22 mouse cellular contexts compared by ENCODE assay signal in genomic region chr12:116780419-116780818, GRCm38 (mm10).
DNase-seq lines count a peak whose midpoint lies in the region; ATAC-seq and TF ChIP-seq lines count a peak whose summit lies in the region.
"Had no signal": no experiment of that assay in that cellular context is flagged by ENCODE, and none has a peak within 500 bp of the region (broad histone marks: within the 10 kb centered on the region; RNA-seq: fewer than 3 reads in every experiment).

No protein-coding gene starts in this region.

- 94% methylated on average over 1 of the region's 1 CpGs for WGBS in midbrain, embryonic 11.5 days
- WGBS in midbrain, embryonic 14.5 days, result 95% methylated on average over 1 of the region's 1 CpGs
- WGBS in neural tube, embryonic 15.5 days, result 97% methylated on average over 1 of the region's 1 CpGs

- no peak overlapping the region for H3K9ac ChIP-seq in midbrain, embryonic 11.5 days (ENCODE audit: low read length)
- no peak overlapping the region for H3K9ac ChIP-seq in midbrain, embryonic 14.5 days (replicated peaks; ENCODE audit: low read length)
- H3K9ac ChIP-seq in neural tube, embryonic 15.5 days (replicated peaks), result no peak overlapping the region
- H3K9ac ChIP-seq: embryonic facial prominence, embryonic 13.5 days; embryonic facial prominence, embryonic 15.5 days; forebrain, embryonic 12.5 days had no signal

- no peaks in the 10 kb centered on the region for H3K9me3 ChIP-seq in midbrain, embryonic 11.5 days (ENCODE audit: control insufficient read depth, low read length)
- H3K9me3 ChIP-seq in midbrain, embryonic 14.5 days (ENCODE audit: control insufficient read depth, low read length), result no peaks in the 10 kb centered on the region
- no peaks in the 10 kb centered on the region for H3K9me3 ChIP-seq in neural tube, embryonic 15.5 days (replicated peaks)
- H3K9me3 ChIP-seq: embryonic facial prominence, embryonic 13.5 days; embryonic facial prominence, embryonic 15.5 days; forebrain, embryonic 10.5 days; forebrain, embryonic 12.5 days had no signal

- no peak for TF ChIP-seq CTCF in layer of hippocampus, adult 2 months (conservative IDR thresholded peaks at IDR 0.05)
- no peak for TF ChIP-seq CTCF in cortical plate, adult 2 months (IDR thresholded peaks at IDR 0.05; ENCODE audit: extremely low read depth, insufficient read depth, low read length)

- H3K36me3 ChIP-seq in midbrain, embryonic 11.5 days (ENCODE audit: control insufficient read depth, insufficient read depth, low read length), result no peaks in the 10 kb centered on the region
- no peaks in the 10 kb centered on the region for H3K36me3 ChIP-seq in midbrain, embryonic 14.5 days (ENCODE audit: control insufficient read depth, insufficient read depth, low read length)
- no peaks in the 10 kb centered on the region for H3K36me3 ChIP-seq in neural tube, embryonic 15.5 days
- H3K36me3 ChIP-seq: embryonic facial prominence, embryonic 13.5 days; embryonic facial prominence, embryonic 15.5 days; forebrain, embryonic 10.5 days; forebrain, embryonic 12.5 days had no signal

- no peak for TF ChIP-seq POLR2A in cortical plate, adult 2 months (IDR thresholded peaks at IDR 0.05; ENCODE audit: extremely low read depth, insufficient read depth, low read length)

- no peak for ATAC-seq in midbrain, embryonic 11.5 days (ENCODE audit: low FRiP score)
- no peak for ATAC-seq in midbrain, embryonic 14.5 days (ENCODE audit: low FRiP score, low TSS enrichment)
- ATAC-seq in neural tube, embryonic 15.5 days (ENCODE audit: low FRiP score), result no peak
- ATAC-seq: forebrain, embryonic 14.5 days; forebrain, embryonic 16.5 days had no signal

- DNase-seq in layer of hippocampus, adult 2 months (ENCODE audit: low spot score in 2 of 2), result no peak
- no peak for DNase-seq in layer of hippocampus, adult 9-10 months (ENCODE audit: low spot score)
- peak; percentile 8 for DNase-seq in midbrain, embryonic 11.5 days (ENCODE audit: low spot score, missing footprints)
- no peak for DNase-seq in midbrain, embryonic 14.5 days
- DNase-seq in adrenal gland, adult 8-10 months, result no peak
- DNase-seq: adrenal gland, adult 2 months; adrenal gland, postnatal 25 days; cerebellum, adult 11-12 months; cerebellum, adult 2 months; cerebellum, adult 9-10 months; cerebellum, postnatal 10 days; cerebellum, postnatal 25 days; embryo, embryonic 11 days had no signal

- peak overlapping the region; percentile 39; the same call in 1 of the 2 replicates for H3K27ac ChIP-seq in layer of hippocampus, adult 2 months
- H3K27ac ChIP-seq in midbrain, embryonic 11.5 days (ENCODE audit: low read depth, low read length), result no peak overlapping the region
- H3K27ac ChIP-seq in midbrain, embryonic 14.5 days (replicated peaks; ENCODE audit: low read depth, low read length), result no peak overlapping the region
- H3K27ac ChIP-seq in cortical plate, adult 2 months (ENCODE audit: insufficient read depth, low read length), result 0 out of 2 replicates have a peak overlapping the region, but pooled peaks have one; percentile 51
- no peak overlapping the region for H3K27ac ChIP-seq in neural tube, embryonic 15.5 days (replicated peaks)
- H3K27ac ChIP-seq: embryonic facial prominence, embryonic 13.5 days; embryonic facial prominence, embryonic 15.5 days; forebrain, embryonic 10.5 days; forebrain, embryonic 12.5 days had no signal

- no peak overlapping the region for H3K4me3 ChIP-seq in layer of hippocampus, adult 2 months
- no peak overlapping the region for H3K4me3 ChIP-seq in midbrain, embryonic 11.5 days (ENCODE audit: low read depth, low read length)
- H3K4me3 ChIP-seq in midbrain, embryonic 14.5 days (replicated peaks; ENCODE audit: low read depth, low read length), result no peak overlapping the region
- no peak overlapping the region for H3K4me3 ChIP-seq in cortical plate, adult 2 months (ENCODE audit: insufficient read depth, low read length)
- no peak overlapping the region for H3K4me3 ChIP-seq in neural tube, embryonic 15.5 days (replicated peaks)
- H3K4me3 ChIP-seq: embryonic facial prominence, embryonic 13.5 days; embryonic facial prominence, embryonic 15.5 days; erythroblast, embryonic 14.5 days; forebrain, embryonic 10.5 days; forebrain, embryonic 12.5 days had no signal

- no peak overlapping the region for H3K4me2 ChIP-seq in midbrain, embryonic 11.5 days
- H3K4me2 ChIP-seq in midbrain, embryonic 14.5 days (ENCODE audit: low read length), result no peak overlapping the region
- H3K4me2 ChIP-seq in neural tube, embryonic 15.5 days, result no peak overlapping the region
- H3K4me2 ChIP-seq: embryonic facial prominence, embryonic 13.5 days; embryonic facial prominence, embryonic 15.5 days; forebrain, embryonic 12.5 days had no signal

- H3K4me1 ChIP-seq in midbrain, embryonic 11.5 days (ENCODE audit: control insufficient read depth, insufficient read depth, low read length), result no peaks in the 10 kb centered on the region
- H3K4me1 ChIP-seq in midbrain, embryonic 14.5 days (ENCODE audit: control insufficient read depth, insufficient read depth, low read length), result no peaks in the 10 kb centered on the region
- peaks cover 11% of the 10 kb centered on the region for H3K4me1 ChIP-seq in cortical plate, adult 2 months (ENCODE audit: control insufficient read depth, insufficient read depth, low read length)
- H3K4me1 ChIP-seq in neural tube, embryonic 15.5 days, result peaks cover 5% of the 10 kb centered on the region; the same call in 1 of the 2 replicates
- H3K4me1 ChIP-seq: embryonic facial prominence, embryonic 13.5 days; embryonic facial prominence, embryonic 15.5 days had no signal

- no peaks in the 10 kb centered on the region for H3K27me3 ChIP-seq in midbrain, embryonic 11.5 days (ENCODE audit: control insufficient read depth, insufficient read depth, low read length)
- H3K27me3 ChIP-seq in midbrain, embryonic 14.5 days (ENCODE audit: control insufficient read depth, insufficient read depth, low read length), result no peaks in the 10 kb centered on the region
- H3K27me3 ChIP-seq in neural tube, embryonic 15.5 days (replicated peaks), result no peaks in the 10 kb centered on the region
- H3K27me3 ChIP-seq: embryonic facial prominence, embryonic 13.5 days; embryonic facial prominence, embryonic 15.5 days; forebrain, embryonic 12.5 days had no signal

Comparison
In these comparisons a context has a peak if more than half of its experiments do, and no peak if none do; other contexts are left out.
1. H3K27ac ChIP-seq: peak in layer of hippocampus, adult 2 months (single experiment) and cortical plate, adult 2 months (single experiment); none in midbrain, embryonic 11.5 days (single experiment), midbrain, embryonic 14.5 days (single experiment) and neural tube, embryonic 15.5 days (single experiment).